Mouse (Mus musculus): Measurements from ENCODE around the gene Ccdc170.
"Not testable (repeated sequence)": the region's sequence is repeated elsewhere in the genome, so short reads cannot be mapped to it uniquely, and the experiment has no call there.

Gene Ccdc170

DNA sequence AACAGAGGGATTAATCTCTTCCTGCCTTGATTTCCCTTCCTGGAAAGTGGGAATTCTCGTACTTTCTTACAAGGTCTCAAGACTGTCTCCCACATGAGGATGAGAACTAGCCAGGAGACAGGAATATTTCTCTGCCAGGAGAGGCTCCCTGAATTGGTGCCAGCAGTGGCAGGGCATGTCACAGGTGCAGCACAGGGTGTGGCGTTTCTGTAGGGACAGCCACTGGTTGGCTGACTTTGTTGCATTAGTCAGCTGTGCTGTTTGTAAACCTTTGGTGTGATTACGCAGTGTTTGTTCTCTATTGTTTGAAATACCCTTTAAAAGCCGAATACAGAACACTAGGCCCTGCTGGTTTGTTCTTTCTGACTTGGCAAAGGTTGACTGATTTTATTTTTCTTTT is 117.3 kb downstream of the Ccdc170 start:
- no peak for DNase-seq (ENCODE audit: low spot score in 2 of 2)

DNA sequence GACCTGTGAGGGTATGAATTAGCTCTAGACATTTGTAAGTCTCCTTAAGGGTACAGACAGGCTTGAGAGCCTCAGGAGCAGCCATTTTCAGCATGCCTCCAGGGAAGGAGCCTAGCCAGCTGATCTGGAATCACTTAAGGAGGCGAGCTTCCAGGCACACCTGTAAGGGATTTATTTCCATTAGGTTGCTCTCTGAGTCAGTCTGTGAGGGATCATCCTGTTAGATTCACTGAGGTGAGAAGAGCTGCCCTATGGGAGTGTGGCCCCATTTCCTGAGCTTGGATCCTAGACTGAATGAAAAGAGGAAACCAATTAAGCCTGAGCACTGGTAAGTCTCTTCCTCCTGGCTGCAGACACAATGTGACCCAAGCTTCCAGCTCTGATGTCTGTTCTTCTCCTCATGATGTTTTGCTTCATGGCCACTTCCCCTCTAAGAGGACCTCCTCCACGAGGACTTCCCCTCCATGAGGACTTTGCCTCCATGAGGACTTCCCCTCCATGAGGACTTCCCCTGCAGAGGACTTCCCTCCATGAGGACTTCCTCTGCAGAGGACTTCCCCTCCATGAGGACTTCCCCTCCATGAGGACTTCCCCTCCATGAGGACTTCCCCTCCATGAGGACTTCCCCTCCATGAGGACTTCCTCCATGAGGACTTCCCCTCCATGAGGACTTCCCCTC is 118.6 kb downstream of the Ccdc170 start:
- DNase-seq (ENCODE audit: low spot score in 2 of 2), result no peak

DNA sequence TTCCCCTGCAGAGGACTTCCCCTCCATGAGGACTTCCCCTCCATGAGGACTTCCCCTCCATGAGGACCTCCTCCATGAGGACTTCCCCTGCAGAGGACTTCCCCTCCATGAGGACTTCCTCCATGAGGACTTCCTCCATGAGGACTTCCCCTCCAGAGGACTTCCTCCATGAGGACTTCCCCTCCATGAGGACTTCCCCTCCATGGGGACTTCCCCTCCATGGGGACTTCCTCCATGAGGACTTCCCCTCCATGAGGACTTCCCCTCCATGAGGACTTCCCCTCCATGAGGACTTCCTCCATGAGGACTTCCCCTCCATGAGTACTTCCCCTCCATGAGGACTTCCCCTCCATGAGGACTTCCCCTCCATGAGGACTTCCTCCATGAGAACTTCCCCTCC is 119.3 kb downstream of the Ccdc170 start:
- not testable (repeated sequence) for DNase-seq (ENCODE audit: low spot score in 2 of 2)

DNA sequence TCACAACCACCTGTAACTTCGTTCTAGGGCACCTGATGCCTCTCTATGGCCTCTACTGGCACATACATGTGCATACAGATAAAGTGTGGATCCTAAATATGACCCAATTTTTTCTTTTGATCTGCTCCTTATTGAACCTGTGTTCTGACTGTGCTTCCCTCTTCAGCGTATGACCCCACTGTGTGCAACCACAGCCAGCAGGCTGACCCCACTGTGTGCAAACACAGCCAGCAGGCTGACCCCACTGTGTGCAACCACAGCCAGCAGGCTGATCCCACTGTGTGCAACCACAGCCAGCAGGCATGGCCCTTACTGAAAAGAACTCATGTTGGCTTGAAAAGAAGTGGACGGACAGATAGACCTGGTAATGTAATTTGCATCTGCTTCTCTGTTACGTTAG is 120.2 kb downstream of the Ccdc170 start:
- no peak for DNase-seq (ENCODE audit: low spot score in 2 of 2)

DNA sequence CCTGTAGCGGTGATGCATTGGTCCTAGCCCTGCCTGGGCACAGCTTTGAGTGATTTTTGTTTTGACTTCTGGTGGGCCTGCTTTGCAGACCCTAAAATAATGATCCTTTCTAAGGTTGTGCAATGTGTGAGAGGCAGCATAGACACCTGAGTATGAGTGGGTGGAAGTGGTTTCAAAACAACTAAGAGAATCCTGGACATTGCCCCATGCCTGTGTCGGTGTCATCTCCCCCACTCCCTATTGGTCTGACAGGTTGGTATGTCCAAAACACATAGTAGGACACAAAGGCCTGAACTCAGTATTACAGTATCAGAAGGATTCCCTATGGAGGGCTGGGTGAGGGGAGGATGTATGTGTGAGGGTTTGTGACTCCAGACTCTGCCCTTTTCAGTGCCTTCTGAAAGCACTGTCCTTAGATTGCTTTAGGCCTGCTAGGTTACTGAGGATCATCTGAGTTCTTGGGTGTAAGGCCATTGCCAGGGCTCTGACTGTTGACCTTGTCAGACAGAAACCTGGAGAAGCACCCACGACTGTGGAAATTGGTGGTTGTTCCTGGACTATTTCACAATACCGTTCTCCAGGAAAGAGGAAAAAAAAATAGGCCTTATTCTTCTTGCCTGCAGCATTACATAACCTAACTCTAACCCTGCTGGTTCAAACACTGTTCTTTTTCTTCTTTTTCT is 122.4 kb downstream of the Ccdc170 start:
- DNase-seq (ENCODE audit: low spot score in 2 of 2), result no peak

DNA sequence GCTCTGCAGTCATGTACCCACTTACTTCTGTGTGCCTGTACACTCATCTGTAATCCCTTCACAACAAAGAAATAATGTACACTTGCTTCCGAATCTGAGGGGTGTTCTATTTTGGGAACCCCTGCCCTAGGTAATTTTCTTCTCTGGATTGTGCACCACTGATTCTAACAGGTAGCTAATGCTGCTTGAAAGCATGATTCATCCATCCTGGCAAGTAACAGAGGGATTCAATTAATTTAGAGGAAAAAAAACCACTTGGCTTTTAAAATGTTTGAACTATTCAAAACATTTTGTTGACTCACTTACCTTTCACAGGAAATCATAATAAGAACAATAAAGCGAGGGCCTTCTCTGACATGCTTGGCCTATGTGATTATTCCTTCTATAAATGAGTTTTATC is 127.9 kb downstream of the Ccdc170 start:
- no peak for DNase-seq (ENCODE audit: low spot score in 2 of 2)

DNA sequence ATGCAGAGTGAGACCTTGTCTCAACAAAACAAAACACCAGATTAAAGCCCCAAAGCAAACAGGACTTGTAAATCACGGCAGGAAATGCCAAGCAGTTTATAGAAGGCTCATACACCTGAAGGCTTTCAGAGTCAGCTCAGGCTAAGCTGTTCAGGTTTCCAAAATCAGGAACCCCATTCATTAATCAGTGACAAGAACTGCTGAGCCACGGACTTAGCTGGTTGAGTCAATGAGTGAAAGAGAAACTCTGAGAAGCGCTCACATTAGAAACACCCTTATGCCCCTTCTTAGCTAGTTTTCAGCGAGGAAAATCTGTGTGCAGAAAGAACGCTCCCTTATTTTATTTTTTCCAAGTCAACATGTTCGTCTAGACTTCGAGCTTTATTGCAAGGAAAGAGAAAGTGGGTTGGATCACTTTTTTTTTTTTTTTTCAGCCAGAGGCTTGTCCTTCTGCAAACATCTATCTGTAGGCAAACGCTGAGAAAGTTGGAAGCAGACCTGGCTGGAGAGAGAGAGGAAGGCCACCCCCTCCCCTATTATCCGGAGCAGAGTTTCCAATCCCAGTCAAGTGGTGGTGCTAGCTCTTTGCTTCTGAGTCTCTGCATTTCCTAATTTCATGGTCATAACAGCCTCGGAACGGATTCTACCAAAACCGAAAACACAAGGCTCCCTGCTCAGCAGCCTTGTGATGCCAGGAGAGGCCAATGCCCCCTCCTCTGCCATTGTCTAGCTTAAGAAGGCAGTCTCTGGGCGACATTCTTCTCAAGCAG is 129.3 kb downstream of the Ccdc170 start, which contains the start of gene Esr1:
TSS of gene Esr1 (plus strand) at position 208 of the 770 bp plus-strand sequence.
- DNase-seq (ENCODE audit: low spot score in 2 of 2), result no peak

Measured in thymus, postnatal 10 days (tissue).